Comparison of ENCODE assay signal across 26 mouse cellular contexts in genomic region chr9:123734133-123734532, GRCm38 (mm10). TPM values are rescaled to one million over a fixed set of nuclear protein-coding genes. Genes with fewer than 3 reads are reported as not detected.
A peak's percentile ranks its signal among the peaks of the same experiment; 100 is the strongest.
DNase-seq lines count a peak whose midpoint lies in the region; ATAC-seq and TF ChIP-seq lines count a peak whose summit lies in the region.
"Had no signal": no experiment of that assay in that cellular context is flagged by ENCODE, and none has a peak within 500 bp of the region (broad histone marks: within the 10 kb centered on the region; RNA-seq: fewer than 3 reads in every experiment).

No protein-coding gene starts in this region.

- H3K27ac ChIP-seq in hindbrain, embryonic 16.5 days (ENCODE audit: low read depth, low read length), result no peak overlapping the region
- no peak overlapping the region for H3K27ac ChIP-seq in layer of hippocampus, adult 2 months
- H3K27ac ChIP-seq: embryonic facial prominence, embryonic 13.5 days; embryonic facial prominence, embryonic 15.5 days; forebrain, embryonic 13.5 days; forebrain, embryonic 15.5 days had no signal

- no peaks in the 10 kb centered on the region for H3K4me1 ChIP-seq in hindbrain, embryonic 16.5 days (ENCODE audit: control insufficient read depth, insufficient read depth, low read depth, low read length)
- H3K4me1 ChIP-seq: embryonic facial prominence, embryonic 13.5 days; embryonic facial prominence, embryonic 15.5 days; forebrain, embryonic 13.5 days; forebrain, embryonic 15.5 days had no signal

- H3K9ac ChIP-seq in hindbrain, embryonic 16.5 days (ENCODE audit: low read depth, low read length), result no peak overlapping the region
- H3K9ac ChIP-seq: embryonic facial prominence, embryonic 13.5 days; embryonic facial prominence, embryonic 15.5 days; forebrain, embryonic 13.5 days; forebrain, embryonic 15.5 days; forebrain, postnatal 0 days had no signal

- peak; percentile 61 for DNase-seq in CD4-positive helper T cell, adult 2 months (ENCODE audit: low read depth, low spot score)
- peak; percentile 46 for DNase-seq in naive thymus-derived CD4-positive, alpha-beta T cell, adult 2 months (ENCODE audit: low read depth)
- no peak for DNase-seq in kidney, adult 18-20 months
- no peak for DNase-seq in layer of hippocampus, adult 2 months (ENCODE audit: low spot score in 2 of 2)
- DNase-seq: adrenal gland, adult 2 months; adrenal gland, postnatal 10 days; adrenal gland, postnatal 25 days; B cell, adult 2 months; cerebellum, adult 11 months; cerebellum, adult 18-20 months; cerebellum, adult 8-10 months; cerebellum, adult 9-11 months; cerebellum, postnatal 14 days; cerebellum, postnatal 36 days; embryo, embryonic 11 days; forebrain, postnatal 0 days had no signal

- no peak overlapping the region for H3K4me2 ChIP-seq in hindbrain, embryonic 16.5 days (ENCODE audit: low read length)
- H3K4me2 ChIP-seq: embryonic facial prominence, embryonic 13.5 days; embryonic facial prominence, embryonic 15.5 days; forebrain, embryonic 13.5 days; forebrain, embryonic 15.5 days had no signal

- WGBS in hindbrain, embryonic 16.5 days, result 87% methylated on average over 3 of the region's 3 CpGs

- no peak overlapping the region for H3K4me3 ChIP-seq in hindbrain, embryonic 16.5 days (ENCODE audit: low read length)
- H3K4me3 ChIP-seq in layer of hippocampus, adult 2 months, result no peak overlapping the region
- H3K4me3 ChIP-seq: embryonic facial prominence, embryonic 13.5 days; embryonic facial prominence, embryonic 15.5 days; erythroblast, embryonic 14.5 days; forebrain, embryonic 13.5 days; forebrain, embryonic 15.5 days had no signal

- H3K9me3 ChIP-seq in hindbrain, embryonic 16.5 days (ENCODE audit: control insufficient read depth, low read length), result no peaks in the 10 kb centered on the region
- H3K9me3 ChIP-seq: embryonic facial prominence, embryonic 13.5 days; embryonic facial prominence, embryonic 15.5 days; forebrain, embryonic 13.5 days; forebrain, embryonic 15.5 days; G1E had no signal

- no peak for TF ChIP-seq CTCF in layer of hippocampus, adult 2 months (conservative IDR thresholded peaks at IDR 0.05)

- peak; percentile 51 for ATAC-seq in CD4-positive, CD25-positive, alpha-beta regulatory T cell, adult 4 months
- ATAC-seq in activated CD4-positive, CD25-positive, alpha-beta regulatory T cell, adult 4 months, result peak; percentile 28
- ATAC-seq in hindbrain, embryonic 16.5 days, result no peak
- ATAC-seq: forebrain, embryonic 13.5 days; forebrain, embryonic 15.5 days; forebrain, postnatal 0 days; Patski had no signal

- H3K36me3 ChIP-seq in hindbrain, embryonic 16.5 days (ENCODE audit: control insufficient read depth, insufficient read depth, low read length), result no peaks in the 10 kb centered on the region
- H3K36me3 ChIP-seq: embryonic facial prominence, embryonic 13.5 days; embryonic facial prominence, embryonic 15.5 days; forebrain, embryonic 15.5 days; G1E had no signal

- no peaks in the 10 kb centered on the region for H3K27me3 ChIP-seq in hindbrain, embryonic 16.5 days (replicated peaks; ENCODE audit: control insufficient read depth, insufficient read depth, low read length)
- H3K27me3 ChIP-seq: embryonic facial prominence, embryonic 13.5 days; embryonic facial prominence, embryonic 15.5 days; forebrain, embryonic 13.5 days; forebrain, embryonic 15.5 days had no signal

RNA-seq across cellular contexts. Expression of gene Lztfl1, which starts 16.6 kb away (rescaled TPM):
- polyA plus RNA-seq in CD4-positive, CD25-positive, alpha-beta regulatory T cell, adult 4 months (2017; shearing (Covaris generic)), result 10 to 100 TPM; 42.1 to 48.2 TPM
- polyA plus RNA-seq in activated CD4-positive, CD25-positive, alpha-beta regulatory T cell, adult 4 months (2017; shearing (Covaris generic)), result 10 to 100 TPM; 51.1 to 71.1 TPM
- 42.6 and 45.2 TPM in 2 replicates for polyA plus RNA-seq in hindbrain, embryonic 16.5 days (2015; fragmentation: Nextera tagmentation; extraction: Ambion mirVana)
- 10 to 100 TPM; 62.4 to 69.3 TPM for total RNA-seq in layer of hippocampus, adult 2 months (2021)

RNA-seq across cellular contexts. Expression of gene Slc6a20a, which starts 55.4 kb away (rescaled TPM):
- not detected for polyA plus RNA-seq in CD4-positive, CD25-positive, alpha-beta regulatory T cell, adult 4 months (2017; shearing (Covaris generic))
- under 1 TPM in 1 of 2 experiments, not detected in 1; 0.54 TPM for polyA plus RNA-seq in activated CD4-positive, CD25-positive, alpha-beta regulatory T cell, adult 4 months (2017; shearing (Covaris generic))
- 16.4 and 18.7 TPM in 2 replicates for polyA plus RNA-seq in hindbrain, embryonic 16.5 days (2015; fragmentation: Nextera tagmentation; extraction: Ambion mirVana)
- 10 to 100 TPM; 11.5 to 15.7 TPM for total RNA-seq in layer of hippocampus, adult 2 months (2021)
- total RNA-seq: adrenal gland, postnatal 25 days had no signal
- polyA plus RNA-seq: G1E, Patski had no signal

RNA-seq across cellular contexts. Expression of gene Ccr9, which starts 55.9 kb away (rescaled TPM):
- polyA plus RNA-seq in CD4-positive, CD25-positive, alpha-beta regulatory T cell, adult 4 months (2017; shearing (Covaris generic)), result 10 to 100 TPM; 28.0 to 36.1 TPM
- polyA plus RNA-seq in activated CD4-positive, CD25-positive, alpha-beta regulatory T cell, adult 4 months (2017; shearing (Covaris generic)), result 10 to 100 TPM; 15.3 to 36.5 TPM
- 0.44 and 0.46 TPM in 2 replicates for polyA plus RNA-seq in hindbrain, embryonic 16.5 days (2015; fragmentation: Nextera tagmentation; extraction: Ambion mirVana)
- under 1 TPM in 1 of 2 experiments, not detected in 1; 0.15 TPM for total RNA-seq in layer of hippocampus, adult 2 months (2021)
- total RNA-seq: adrenal gland, adult 2 months; adrenal gland, postnatal 25 days had no signal
- polyA plus RNA-seq: erythroblast, embryonic 14.5 days; G1E had no signal

Comparison
In these comparisons a context has a peak if more than half of its experiments do, and no peak if none do; other contexts are left out.
1. DNase-seq: peak in CD4-positive helper T cell, adult 2 months (single experiment) and naive thymus-derived CD4-positive, alpha-beta T cell, adult 2 months (single experiment); none in kidney, adult 18-20 months (single experiment) and layer of hippocampus, adult 2 months (0 of 2).
2. RNA of gene Slc6a20a, which starts 55.4 kb away (polyA plus RNA-seq): 16.4 to 18.7 TPM in hindbrain, embryonic 16.5 days; 0.54 TPM in activated CD4-positive, CD25-positive, alpha-beta regulatory T cell, adult 4 months and not detected in CD4-positive, CD25-positive, alpha-beta regulatory T cell, adult 4 months; every median in the first group is over 10 times any median in the second.
3. RNA of gene Ccr9, which starts 55.9 kb away (polyA plus RNA-seq): 15.3 to 36.5 TPM in activated CD4-positive, CD25-positive, alpha-beta regulatory T cell, adult 4 months and 28.0 to 36.1 TPM in CD4-positive, CD25-positive, alpha-beta regulatory T cell, adult 4 months; 0.44 to 0.46 TPM in hindbrain, embryonic 16.5 days; every median in the first group is over 10 times any median in the second.